Mouse (Mus musculus): ENCODE results near the gene Igf2r.
A peak's percentile ranks its signal among the peaks of the same experiment; 100 is the strongest.

Gene Igf2r

GRCm38 (mm10) chr17:12664156-12664555 is 105.3 kb downstream of the Igf2r start:
- DNase-seq: peak; percentile 38 to 46

GRCm38 (mm10) chr17:12660572-12661260 is 108.7 kb downstream of the Igf2r start:
- DNase-seq: no peak

GRCm38 (mm10) chr17:12659233-12659632 is 110.2 kb downstream of the Igf2r start:
- no peak for DNase-seq

- no peak for DNase-seq
Observed at GRCm38 (mm10) chr17:12658784-12659183, 110.7 kb downstream of the Igf2r start.

GRCm38 (mm10) chr17:12655826-12656225 is 113.6 kb downstream of the Igf2r start:
- no peak for DNase-seq

GRCm38 (mm10) chr17:12654061-12654460 is 115.4 kb downstream of the Igf2r start:
- DNase-seq: no peak

- no peak for DNase-seq
Observed at GRCm38 (mm10) chr17:12652604-12653003, 116.9 kb downstream of the Igf2r start.

- no peak for DNase-seq
Observed at GRCm38 (mm10) chr17:12645461-12645860, 124.0 kb downstream of the Igf2r start.

- no peak for DNase-seq
Observed at GRCm38 (mm10) chr17:12641087-12641486, 128.4 kb downstream of the Igf2r start.

GRCm38 (mm10) chr17:12639585-12639984 is 129.9 kb downstream of the Igf2r start:
- DNase-seq: no peak

- DNase-seq: no peak
Observed at GRCm38 (mm10) chr17:12634814-12635213, 134.7 kb downstream of the Igf2r start.
